Mouse (Mus musculus) midbrain, embryonic 10.5 days (tissue): ENCODE measurements at regions not wholly inside any gene's neighbourhood (a gene's known extent, or its start where the extent isn't known, plus 50 kb on each side); places are given as distances from the start of the nearest gene placed in this dataset.
"Not testable (repeated sequence)": the region's sequence is repeated elsewhere in the genome, so short reads cannot be mapped to it uniquely, and the experiment has no call there.

ENCODE experiments used
- DNase-seq: peaks from one replicate; pipeline ENCODE4 v3.0.0-alpha.2; 2017; ENCODE audit warnings: low spot score
- H3K27ac ChIP-seq: fragments of 300-500 bp; sonication (generic); replicated peaks from 2 replicates; pipeline ENCODE4 v1.5.1; 2016; ENCODE audit warnings: mild to moderate bottlenecking
- H3K27me3 ChIP-seq: fragments of 300-500 bp; sonication (generic); 2 replicates; pipeline ENCODE4 v1.6.1; 2016; ENCODE audit warnings: low read depth, mild to moderate bottlenecking; ENCODE audit not compliant: poor library complexity, severe bottlenecking
- H3K36me3 ChIP-seq: fragments of 300-500 bp; sonication (generic); 2 replicates; pipeline ENCODE4 v1.6.1; 2016; ENCODE audit warnings: mild to moderate bottlenecking, moderate library complexity
- H3K4me1 ChIP-seq: fragments of 300-500 bp; sonication (generic); 2 replicates; pipeline ENCODE4 v1.6.1; 2016
- H3K4me3 ChIP-seq: fragments of 300-500 bp; sonication (generic); 2 replicates; pipeline ENCODE4 v1.5.1; 2016; ENCODE audit warnings: mild to moderate bottlenecking, moderate library complexity
- H3K9me3 ChIP-seq: fragments of 300-500 bp; sonication (generic); replicated peaks from 2 replicates; pipeline ENCODE4 v1.6.1; 2016; ENCODE audit warnings: mild to moderate bottlenecking
- WGBS: fragments of 180-500 bp; shearing (Covaris S2); methylation state at CpG from one replicate; pipeline ENCODE4 v1.1.7; 2016; 5-methylcytosine and 5-hydroxymethylcytosine counted together

DNA sequence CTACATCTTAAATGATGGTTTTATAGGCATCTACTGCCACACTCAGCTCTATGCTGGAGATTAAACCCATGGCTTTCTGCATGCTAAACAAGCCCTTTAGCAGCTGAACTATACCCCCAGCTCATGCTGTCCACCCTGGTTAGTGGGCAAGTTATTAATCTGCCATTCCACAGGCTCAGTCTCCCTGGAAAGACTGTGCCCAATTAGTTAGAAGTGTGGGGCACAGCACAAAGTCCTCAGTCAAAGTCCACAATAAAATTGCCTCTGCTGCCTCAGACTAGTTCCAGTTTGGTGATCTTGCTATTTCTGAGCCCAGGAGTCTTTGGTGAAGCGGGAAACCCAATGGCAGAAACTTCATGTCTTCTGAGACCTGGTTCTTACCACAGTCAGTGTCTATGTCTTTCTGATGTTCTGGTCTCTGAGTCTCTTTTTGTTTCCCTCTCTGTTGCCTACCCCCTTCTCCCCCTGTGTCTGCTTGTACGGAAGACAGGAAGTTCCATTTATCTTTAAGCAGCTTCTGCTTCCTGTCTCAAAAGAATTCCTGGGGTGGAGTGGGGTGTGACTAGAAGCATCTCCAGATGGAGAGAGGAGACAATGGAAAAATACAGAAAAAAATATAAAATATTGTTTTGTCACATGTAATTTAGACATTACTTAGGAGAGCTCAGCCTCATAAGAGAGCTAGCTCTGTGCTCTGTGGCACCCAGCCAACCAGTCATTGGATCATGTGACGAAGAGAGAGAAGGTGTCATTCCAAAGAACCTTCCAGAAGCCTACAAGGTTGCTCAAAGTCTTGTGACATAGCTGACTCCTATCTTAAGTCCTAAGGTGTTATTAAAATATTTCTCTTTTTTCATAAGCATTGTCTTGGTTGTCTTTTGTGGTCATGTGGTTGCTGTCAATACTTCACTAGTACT lies 133.3 kb upstream of the Max start:
- H3K27ac ChIP-seq, result no peak overlapping the region
- WGBS, result 84% methylated on average over 3 of the region's 3 CpGs

DNA sequence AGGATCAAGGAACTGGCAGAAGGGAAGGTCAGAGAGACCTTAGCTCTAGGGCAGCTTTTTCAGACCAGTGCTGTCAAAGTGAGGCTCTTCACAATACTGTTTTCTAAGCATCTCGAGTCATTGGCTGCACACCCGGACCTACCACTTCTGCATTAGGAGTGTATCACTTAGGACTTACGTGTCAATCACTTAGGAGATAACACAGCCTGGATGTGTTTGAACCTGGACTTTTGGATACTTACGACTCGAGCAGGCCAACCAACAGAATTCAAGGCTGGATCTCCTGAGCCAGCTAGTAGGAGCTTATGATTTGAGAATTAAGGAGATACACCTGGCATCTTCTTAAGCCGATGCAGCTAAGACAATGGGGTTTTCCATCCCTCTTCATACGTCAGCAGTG lies 132.2 kb upstream of the Max start:
- Histone ChIP-seq H3K4me1 (no peaks in the 10 kb centered on the region), H3K9me3 (no peaks in the 10 kb centered on the region), H3K4me3 (no peak overlapping the region), H3K36me3 (no peaks in the 10 kb centered on the region), H3K27ac (no peak overlapping the region), H3K27me3 (no peaks in the 10 kb centered on the region)
- WGBS, result 87% methylated on average over 7 of the region's 7 CpGs
- DNase-seq, result no peak

More for the DNA sequence above, 133.3 kb upstream of the Max start:
- no peaks in the 10 kb centered on the region for H3K9me3 ChIP-seq
- no peak for DNase-seq
- no peaks in the 10 kb centered on the region for H3K4me1 ChIP-seq
- no peaks in the 10 kb centered on the region for H3K27me3 ChIP-seq
- H3K4me3 ChIP-seq, result no peak overlapping the region
- H3K36me3 ChIP-seq, result no peaks in the 10 kb centered on the region

DNA sequence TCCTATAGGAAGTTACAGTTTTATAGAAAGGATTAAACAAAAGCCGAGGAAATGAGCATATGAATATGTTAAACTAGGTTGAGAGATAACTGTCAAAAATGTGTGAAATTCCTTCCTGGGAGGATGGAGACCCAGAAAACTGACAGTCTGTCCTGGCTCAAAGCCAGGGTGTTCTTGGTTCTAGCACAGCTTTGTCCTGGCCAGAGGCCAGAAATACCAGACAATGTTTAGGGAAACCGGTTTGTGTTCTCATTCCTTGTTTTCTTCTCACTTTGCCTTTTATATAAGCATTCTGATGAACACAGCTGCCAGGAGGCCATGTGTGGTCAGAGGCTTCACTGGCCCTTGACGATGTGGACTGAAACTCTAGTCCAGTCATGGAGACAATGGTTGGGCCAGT lies 130.7 kb upstream of the Max start:
- no peak for DNase-seq
- Histone ChIP-seq H3K36me3 (no peaks in the 10 kb centered on the region), H3K4me1 (no peaks in the 10 kb centered on the region), H3K27ac (no peak overlapping the region), H3K27me3 (no peaks in the 10 kb centered on the region), H3K4me3 (no peak overlapping the region), H3K9me3 (no peaks in the 10 kb centered on the region)
- 89% methylated on average over 3 of the region's 3 CpGs for WGBS

DNA sequence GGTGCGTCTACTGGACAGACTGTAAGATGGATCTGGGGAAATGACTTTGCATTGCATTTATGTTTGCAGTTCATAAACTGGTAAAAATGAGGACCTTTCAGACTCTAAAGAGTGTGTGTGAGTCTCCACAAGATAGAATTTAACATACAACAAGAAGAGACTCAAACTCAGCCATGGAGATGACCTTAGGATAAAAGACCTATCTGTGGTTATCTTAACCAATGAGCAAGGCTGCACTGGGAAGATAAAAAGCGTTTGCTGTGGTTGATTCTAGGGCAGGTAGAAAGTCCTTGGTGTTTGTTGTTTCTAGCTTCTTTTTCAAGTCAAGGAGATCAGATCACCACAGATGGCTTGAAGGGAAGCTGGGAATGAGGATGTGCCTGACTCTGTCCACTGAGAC lies 130.1 kb upstream of the Max start:
- WGBS, result 75% methylated on average over 2 of the region's 2 CpGs
- Histone ChIP-seq H3K36me3 (no peaks in the 10 kb centered on the region), H3K9me3 (no peaks in the 10 kb centered on the region), H3K4me3 (no peak overlapping the region), H3K27ac (no peak overlapping the region), H3K27me3 (no peaks in the 10 kb centered on the region), H3K4me1 (no peaks in the 10 kb centered on the region)
- no peak for DNase-seq

DNA sequence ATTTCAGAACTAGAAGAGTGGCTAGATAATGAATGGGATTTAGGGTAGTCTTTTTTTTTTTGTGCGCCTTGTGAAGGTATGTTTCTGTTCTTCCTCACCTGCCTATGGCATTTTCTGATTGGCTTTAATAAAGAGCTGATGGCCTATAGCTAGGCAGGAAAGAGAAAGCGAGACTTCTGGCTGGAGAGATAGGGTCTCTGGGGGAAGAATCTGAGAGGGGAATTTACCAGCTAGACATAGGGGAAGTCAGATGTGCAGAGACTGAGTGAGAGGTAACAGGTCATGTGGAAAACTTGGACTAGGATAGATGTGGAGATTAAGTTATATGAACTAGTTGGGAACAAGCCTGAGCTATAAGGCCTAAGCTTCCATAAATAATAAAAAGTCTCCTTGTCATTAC lies 129.7 kb upstream of the Max start:
- DNase-seq, result no peak
- H3K9me3 ChIP-seq, result no peaks in the 10 kb centered on the region
- 82% methylated on average over 2 of the region's 2 CpGs for WGBS
- no peak overlapping the region for H3K27ac ChIP-seq
- H3K4me3 ChIP-seq, result no peak overlapping the region
- H3K36me3 ChIP-seq, result no peaks in the 10 kb centered on the region
- no peaks in the 10 kb centered on the region for H3K4me1 ChIP-seq
- H3K27me3 ChIP-seq, result no peaks in the 10 kb centered on the region

DNA sequence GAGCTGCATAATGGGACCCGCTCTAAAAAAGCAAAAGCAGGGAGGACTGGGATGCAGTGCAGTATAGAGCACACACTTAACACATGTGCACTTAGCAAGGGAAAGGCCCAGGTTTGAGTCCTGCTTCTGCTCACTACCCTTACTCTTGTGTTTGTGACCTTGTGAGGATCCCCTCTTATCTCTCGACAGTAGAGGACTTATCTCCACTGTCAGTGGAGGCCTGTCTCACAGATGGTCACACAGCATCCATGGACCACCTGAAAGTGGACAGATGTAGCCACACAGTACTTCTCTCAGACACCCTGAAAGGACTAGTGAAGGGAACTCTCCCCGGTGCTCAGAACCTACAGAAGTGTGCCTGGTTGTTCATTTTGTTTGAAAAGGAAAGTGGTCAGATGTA lies 128.5 kb upstream of the Max start:
- no peak for DNase-seq
- H3K27ac ChIP-seq, result no peak overlapping the region
- H3K4me3 ChIP-seq, result no peak overlapping the region
- no peaks in the 10 kb centered on the region for H3K4me1 ChIP-seq
- no peaks in the 10 kb centered on the region for H3K27me3 ChIP-seq
- H3K9me3 ChIP-seq, result no peaks in the 10 kb centered on the region
- no peaks in the 10 kb centered on the region for H3K36me3 ChIP-seq
- 82% methylated on average over 3 of the region's 3 CpGs for WGBS

DNA sequence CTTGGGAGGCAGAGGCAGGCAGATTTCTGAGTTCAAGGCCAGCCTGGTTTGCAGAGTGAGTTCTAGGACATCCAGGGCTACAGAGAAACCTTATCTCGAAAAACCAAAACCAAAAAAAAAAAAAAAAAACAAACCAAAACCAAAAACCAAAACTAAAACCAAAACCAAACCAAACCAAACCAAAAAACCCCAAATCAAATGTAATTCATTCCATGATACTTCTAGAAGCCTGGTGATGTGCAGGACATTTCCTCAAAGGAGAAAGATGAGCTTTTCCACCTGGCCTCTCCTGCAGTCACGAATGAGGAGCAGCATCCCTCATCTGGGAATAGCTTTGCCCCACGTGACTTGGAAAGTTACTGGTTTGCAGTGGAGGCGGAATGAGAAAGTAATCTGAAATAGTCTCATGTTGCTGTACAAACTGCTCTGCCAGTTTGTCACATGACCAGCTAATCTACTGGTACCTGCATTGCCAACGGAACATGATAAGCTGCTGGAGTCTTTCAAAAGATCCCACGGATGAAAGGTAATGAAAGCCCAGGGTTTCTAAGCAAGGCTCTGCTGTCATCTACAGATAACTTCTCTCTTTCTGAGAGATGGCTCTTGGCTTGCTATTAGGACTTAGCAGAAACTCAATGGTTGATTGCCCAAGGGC lies 127.8 kb upstream of the Max start:
- Histone ChIP-seq H3K9me3 (no peaks in the 10 kb centered on the region), H3K4me3 (no peak overlapping the region), H3K36me3 (no peaks in the 10 kb centered on the region), H3K4me1 (no peaks in the 10 kb centered on the region), H3K27ac (no peak overlapping the region), H3K27me3 (no peaks in the 10 kb centered on the region)
- DNase-seq, result no peak
- WGBS, result 91% methylated on average over 6 of the region's 6 CpGs

DNA sequence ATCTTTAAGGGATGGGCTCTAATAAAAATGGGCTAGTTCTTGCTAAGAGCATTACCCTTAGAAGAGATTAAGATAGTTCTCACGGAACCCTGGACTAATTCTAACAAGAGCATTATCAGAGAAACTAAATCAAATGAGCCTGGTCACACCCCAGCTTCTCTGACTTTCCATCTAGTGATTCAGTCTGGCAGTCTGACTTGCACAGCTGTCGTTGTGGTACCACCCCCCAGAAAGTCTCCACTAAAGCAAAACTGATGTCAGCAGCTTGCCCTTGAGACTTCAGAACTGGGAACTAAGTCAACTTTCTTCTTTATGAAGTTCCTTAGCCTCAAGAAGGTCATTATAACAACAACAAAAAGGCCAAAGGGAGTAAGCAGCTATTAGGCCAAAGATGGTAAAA lies 126.5 kb upstream of the Max start:
- DNase-seq, result no peak
- Histone ChIP-seq H3K4me1 (no peaks in the 10 kb centered on the region), H3K9me3 (no peaks in the 10 kb centered on the region), H3K27me3 (no peaks in the 10 kb centered on the region), H3K4me3 (no peak overlapping the region), H3K36me3 (no peaks in the 10 kb centered on the region), H3K27ac (no peak overlapping the region)
- WGBS, result 83% methylated on average over 2 of the region's 2 CpGs

DNA sequence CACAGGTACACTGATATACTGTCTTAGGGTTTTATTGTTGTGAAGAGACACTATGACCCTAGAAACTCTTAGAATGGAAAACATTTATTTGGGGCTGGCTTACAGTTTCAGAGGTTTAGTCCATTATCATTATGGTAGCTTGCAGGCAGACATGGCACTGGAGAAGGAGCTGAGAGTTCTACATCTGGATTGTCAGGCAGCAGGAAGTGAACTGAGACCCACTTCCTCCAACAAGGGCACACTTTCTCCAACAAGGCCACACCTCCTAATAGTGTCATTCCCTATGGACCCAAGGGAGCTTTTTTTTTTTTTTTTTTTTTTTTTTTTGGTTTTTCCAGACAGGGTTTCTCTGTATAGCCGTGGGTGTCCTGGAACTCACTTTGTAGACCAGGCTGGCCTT lies 124.9 kb upstream of the Max start:
- not testable (repeated sequence) for H3K9me3 ChIP-seq, DNase-seq, H3K27me3 ChIP-seq, H3K36me3 ChIP-seq, H3K27ac ChIP-seq, H3K4me1 ChIP-seq, H3K4me3 ChIP-seq
- WGBS, result 83% methylated on average over 1 of the region's 1 CpGs

DNA sequence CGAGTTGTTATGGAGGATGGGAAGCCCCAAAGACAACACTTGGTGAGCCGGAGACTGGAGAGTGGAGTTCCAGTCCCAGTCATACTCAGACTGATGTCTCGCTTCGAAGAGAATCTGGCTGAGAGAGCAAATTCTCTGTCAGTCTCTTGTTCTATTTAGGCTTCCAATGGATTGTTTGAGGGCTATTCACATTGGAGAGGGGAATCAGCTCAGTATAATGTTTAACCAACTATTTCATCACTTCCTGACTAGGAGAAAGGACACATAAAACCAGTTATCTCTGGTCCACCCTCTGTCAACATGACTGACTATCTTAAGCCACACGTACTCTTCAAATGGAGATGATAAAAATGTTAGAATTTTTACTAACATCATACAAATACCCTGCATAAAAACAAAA lies 123.9 kb upstream of the Max start:
- Histone ChIP-seq H3K36me3 (no peaks in the 10 kb centered on the region), H3K4me3 (no peak overlapping the region), H3K4me1 (no peaks in the 10 kb centered on the region), H3K9me3 (no peaks in the 10 kb centered on the region), H3K27ac (no peak overlapping the region), H3K27me3 (no peaks in the 10 kb centered on the region)
- no peak for DNase-seq
- 91% methylated on average over 5 of the region's 5 CpGs for WGBS

DNA sequence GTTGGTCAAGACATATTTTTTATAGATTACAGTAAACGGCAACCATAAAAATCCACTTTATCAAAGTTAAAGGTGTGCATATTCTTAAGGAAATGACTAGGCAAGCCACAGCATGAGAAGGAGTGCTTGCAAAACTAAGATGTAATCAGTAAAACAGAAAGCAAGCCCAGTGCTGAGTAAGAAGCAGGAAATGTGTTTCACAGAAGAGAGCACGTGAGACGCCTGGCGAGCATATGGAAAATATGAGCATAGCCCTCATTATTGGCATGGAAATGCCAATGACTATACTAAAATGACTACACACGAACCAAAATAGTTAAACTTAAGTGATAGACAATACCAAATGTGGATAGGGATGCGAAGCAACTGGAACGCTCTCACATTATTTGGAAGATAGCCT lies 123.2 kb upstream of the Max start:
- H3K36me3 ChIP-seq, result no peaks in the 10 kb centered on the region
- H3K27me3 ChIP-seq, result no peaks in the 10 kb centered on the region
- no peak for DNase-seq
- no peak overlapping the region for H3K27ac ChIP-seq
- 92% methylated on average over 7 of the region's 7 CpGs for WGBS
- no peaks in the 10 kb centered on the region for H3K9me3 ChIP-seq
- no peaks in the 10 kb centered on the region for H3K4me1 ChIP-seq
- no peak overlapping the region for H3K4me3 ChIP-seq

DNA sequence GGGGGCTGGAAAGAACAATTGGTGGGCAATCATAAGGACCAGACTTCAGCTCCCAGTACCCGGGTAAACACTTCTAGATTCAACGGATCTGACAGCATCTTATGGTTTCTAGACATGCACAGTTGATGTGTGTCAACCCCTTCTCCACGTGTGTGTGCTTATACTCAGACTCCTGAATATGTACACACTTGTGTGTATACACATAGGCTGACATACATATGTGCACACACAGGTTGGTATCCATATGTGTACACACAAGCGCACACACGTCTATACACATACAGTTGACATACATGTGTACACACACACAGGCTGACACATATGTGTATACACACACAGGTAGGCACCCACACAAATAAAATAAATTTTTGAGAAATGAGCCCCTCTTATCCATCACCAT lies 122.7 kb upstream of the Max start:
- no peak overlapping the region for H3K27ac ChIP-seq
- H3K9me3 ChIP-seq, result no peaks in the 10 kb centered on the region
- DNase-seq, result no peak
- no peaks in the 10 kb centered on the region for H3K36me3 ChIP-seq
- H3K4me3 ChIP-seq, result no peak overlapping the region
- no peaks in the 10 kb centered on the region for H3K27me3 ChIP-seq
- no peaks in the 10 kb centered on the region for H3K4me1 ChIP-seq
- WGBS, result 89% methylated on average over 5 of the region's 5 CpGs

DNA sequence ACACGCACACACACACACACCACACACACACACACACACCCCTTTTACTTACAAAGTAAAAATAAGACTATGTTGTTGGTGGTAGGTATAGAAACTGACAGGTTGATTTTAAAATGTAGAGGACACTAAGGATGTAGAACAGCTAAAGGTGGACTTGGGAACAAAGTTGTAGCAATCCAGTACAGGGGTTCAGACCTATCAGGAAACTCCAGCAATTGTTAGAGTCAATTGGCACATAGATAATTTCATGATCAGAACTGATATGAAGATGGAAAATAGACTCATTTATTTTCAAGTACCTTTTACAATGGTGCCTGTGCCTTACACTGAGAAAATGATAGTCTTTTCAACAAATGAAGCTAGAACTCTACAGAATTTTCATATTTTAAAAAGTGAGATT lies 122.3 kb upstream of the Max start:
- Histone ChIP-seq H3K27me3 (no peaks in the 10 kb centered on the region), H3K9me3 (no peaks in the 10 kb centered on the region), H3K27ac (no peak overlapping the region), H3K4me3 (no peak overlapping the region), H3K4me1 (no peaks in the 10 kb centered on the region), H3K36me3 (no peaks in the 10 kb centered on the region)
- no peak for DNase-seq
- whole genome bisulfite sequencing, result 50% methylated on average over 1 of the region's 1 CpGs
